Mouse (Mus musculus): ENCODE results near the gene Chmp6.

DNA sequence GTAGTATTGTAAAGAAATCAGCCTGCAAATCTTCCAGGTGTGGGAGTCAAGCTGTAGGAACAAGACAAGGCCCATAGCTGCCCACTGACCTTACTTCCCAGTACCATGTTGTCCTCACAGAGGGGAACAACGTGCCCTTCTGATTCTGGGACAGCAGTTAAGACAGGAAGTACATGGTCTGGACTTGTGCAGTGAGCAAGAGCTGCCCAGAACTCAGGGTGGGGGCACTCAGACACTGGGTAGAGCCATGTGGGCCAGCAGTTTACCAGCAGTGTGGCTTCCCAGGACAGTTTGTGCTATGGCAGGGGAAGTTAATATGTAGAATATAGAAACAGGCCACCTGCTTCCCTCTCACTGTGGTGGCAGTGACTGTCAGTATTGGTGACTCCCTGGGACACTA is 38.4 kb upstream of the Chmp6 start:
- no peak for TF ChIP-seq POLR2A (IDR thresholded peaks at IDR 0.05; ENCODE audit: insufficient read depth, low read depth, low read length)
- no peak for TF ChIP-seq CTCF (IDR thresholded peaks at IDR 0.05)
- no peak for TF ChIP-seq EP300 (IDR thresholded peaks at IDR 0.05; ENCODE audit: insufficient read depth, low read depth, low read length)
